Mouse (Mus musculus) lung, postnatal 36 days (tissue): Measurements from ENCODE around the gene Gm28539.
"Not testable (repeated sequence)": the region's sequence is repeated elsewhere in the genome, so short reads cannot be mapped to it uniquely, and the experiment has no call there.

Experiments used
- DNase-seq: peaks from one replicate; pipeline ENCODE4 v3.0.0; 2022; ENCODE audit warnings: mixed read lengths

The Gm28539 gene

DNA sequence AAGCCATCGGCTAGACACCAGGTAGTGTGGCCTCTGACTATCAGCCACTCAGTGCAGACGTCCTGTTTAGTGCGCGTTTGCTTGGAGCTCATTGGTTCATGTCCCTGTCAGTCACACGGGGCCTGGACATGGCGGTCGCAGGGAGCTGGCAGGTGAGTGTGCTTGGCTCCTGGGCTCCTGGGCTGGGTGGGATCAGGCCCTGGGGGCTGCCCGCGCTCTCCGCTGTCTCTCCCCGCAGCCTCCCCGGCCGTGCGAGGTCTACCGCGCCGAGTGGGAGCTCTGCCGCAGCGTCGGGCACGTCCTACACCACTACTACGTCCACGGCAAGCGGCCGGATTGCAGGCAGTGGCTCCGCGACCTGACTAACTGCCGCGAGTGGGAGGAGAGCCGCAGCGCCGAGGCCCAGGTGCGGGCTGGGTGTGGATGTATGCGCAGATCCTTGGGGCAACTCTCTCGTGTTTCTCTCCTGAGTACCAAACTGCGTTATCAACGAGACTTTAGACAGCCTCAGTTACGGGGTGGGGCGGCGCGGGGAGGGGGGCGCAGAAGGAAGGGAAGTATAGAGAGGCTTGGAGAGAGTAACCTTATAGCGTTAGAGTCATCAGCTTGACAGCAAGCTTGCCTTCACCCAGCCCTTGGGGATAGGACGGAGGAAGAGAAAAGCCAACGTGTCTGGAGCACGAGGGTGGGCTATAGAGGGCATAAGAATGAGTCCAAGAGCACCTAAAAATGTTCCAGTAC, at the start of gene Gm28539, which contains the start of gene 2510002D24Rik:
TSS of gene Gm28539 (plus strand) at position 117 of the 741 bp plus-strand sequence.
TSS of gene 2510002D24Rik (plus strand) at position 111 of the 741 bp plus-strand sequence.
- peak; percentile 99 for DNase-seq

DNA sequence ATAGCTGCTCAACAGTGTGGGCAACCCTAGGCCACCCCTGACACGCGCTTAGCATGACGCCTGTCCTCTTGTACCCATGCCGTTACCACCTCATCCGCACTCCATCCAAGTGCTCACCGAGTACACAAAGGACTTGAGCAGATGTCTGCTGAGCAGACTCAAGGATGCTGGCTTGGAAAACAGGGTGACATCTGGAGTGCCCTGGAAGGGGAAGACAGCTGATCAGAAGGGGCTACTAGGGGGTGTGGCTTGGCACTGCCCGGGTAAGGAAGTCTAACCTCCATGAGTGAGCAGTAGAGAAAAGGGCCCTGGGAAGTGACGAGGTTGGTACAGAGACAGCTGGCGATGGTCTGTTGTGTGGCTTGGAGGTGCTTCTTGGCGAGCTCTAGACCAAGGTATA, 49.7 kb upstream of the Gm28539 start:
- DNase-seq: no peak

DNA sequence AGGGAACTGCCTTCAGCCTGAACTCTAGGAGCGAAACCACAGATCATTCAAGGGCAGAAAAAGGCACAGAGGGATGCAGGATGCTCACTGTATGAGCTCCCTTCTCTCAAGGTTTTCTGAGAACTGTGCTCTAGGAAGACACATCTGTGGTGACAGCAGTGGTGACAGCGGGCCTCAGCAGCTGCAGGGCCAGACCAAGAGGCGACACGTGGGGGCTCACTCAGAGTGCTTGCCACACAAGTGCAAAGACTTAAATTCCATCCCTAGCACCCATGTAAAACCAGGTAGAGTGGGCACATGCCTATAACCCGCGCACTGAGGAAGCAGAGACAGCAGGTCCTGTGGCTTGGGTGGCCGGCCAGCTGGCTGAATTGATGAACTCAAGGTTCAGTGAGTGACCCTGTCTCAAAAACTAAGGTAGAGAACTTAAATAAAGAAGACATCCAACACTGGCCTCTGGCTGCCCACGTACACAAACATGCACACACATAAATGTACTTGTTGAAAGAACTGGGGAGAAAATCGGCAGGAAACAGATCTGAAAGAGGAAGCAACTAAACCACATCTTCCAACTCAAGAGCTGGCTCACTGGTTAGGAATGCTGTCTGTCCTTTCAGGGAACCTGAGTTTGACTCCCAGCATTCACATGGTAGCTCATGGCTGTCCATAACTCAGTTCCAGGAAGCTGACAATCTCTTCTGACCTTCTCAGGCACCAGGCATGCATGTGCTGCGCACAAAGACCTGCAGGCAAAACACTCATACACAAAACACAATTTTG, 47.6 kb upstream of the Gm28539 start:
- DNase-seq: no peak

DNA sequence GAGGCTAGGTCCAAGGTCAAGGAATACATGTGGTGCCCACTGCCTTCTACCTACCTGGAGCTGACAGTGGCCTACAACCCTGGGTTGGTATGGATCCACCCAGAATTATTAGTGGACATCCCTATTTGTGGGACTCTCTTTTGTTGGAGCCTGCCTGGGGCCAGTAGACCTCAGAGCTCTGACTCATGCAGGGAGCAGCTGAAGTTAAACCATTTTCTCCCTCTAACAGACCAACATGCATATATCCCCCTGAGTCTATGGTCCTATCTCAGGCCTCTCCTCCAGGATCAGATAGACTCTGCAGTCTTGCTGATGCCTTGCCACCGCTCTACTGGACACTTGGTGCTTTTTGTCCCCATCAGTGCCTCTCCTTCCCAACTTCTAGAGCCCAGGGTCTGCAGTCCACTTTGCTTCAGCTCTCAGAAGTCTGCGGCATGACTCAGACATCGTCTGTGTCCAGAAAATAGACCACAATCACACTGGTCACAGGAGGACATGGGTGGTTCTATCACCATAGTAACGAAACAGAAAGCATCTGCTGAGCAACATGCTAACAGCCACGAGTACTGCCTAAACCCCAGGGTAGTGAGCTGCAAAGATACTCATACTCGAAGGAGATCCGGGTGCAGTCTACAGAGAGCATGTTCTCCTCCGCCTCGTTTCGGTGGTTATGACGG, 41.0 kb upstream of the Gm28539 start:
- DNase-seq: no peak

DNA sequence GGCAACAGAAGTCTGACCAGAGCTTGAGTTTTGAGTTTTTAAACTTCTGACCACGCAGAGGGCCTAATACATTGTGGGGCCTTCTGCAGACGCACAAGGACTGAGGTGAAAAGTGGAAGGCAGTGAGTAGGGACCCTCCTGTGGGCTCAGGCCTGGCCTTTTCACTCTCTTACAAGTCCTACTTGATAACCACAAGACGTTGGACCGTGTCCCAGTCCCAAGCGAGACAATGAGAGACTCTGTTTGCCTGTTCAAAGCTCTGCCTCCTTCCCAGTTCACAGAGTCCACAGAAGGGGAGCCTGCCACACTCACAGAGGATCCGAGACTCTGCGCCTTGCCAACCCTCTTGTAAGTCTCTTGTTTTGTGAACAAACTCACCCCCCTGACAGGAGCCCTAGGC, 39.7 kb upstream of the Gm28539 start:
- DNase-seq: no peak

DNA sequence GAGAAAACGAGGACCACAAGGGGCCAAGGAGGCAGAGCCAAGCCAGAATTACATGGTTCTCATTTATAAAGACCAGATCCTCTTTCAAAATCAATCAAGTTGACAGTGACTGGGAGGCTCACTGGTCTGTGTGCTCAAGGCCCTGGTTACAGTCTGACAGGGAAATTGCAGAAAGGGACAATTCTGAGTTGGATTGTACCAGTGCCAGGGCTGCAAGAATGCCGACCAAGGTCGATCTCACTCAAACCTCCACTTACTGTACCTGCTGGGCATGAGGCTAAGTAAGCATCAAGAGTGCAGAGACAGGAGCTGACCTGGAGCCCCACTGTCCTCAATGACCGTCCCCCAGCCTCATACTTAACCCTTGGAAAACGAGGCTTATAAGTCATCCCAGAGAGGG, 38.2 kb upstream of the Gm28539 start:
- no peak for DNase-seq

DNA sequence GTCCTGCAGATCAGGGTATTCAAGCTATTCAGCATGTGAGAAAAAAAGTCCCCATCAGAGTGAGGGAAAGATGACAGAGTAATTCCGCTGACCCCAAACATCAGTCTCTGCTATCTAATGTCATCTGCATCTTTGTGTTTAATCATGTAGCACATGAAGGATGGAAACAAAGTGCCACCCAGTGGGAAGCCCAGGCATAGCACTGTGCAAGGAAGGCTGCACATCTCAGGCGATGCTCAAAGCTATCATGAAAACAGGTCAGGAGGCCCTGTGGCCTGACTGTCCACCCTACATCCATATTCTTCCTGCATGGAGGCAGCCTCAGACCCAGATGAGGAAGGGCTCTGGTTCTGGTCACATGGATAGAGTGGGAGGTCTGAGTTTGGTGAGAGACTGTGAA, 37.5 kb upstream of the Gm28539 start:
- DNase-seq: peak; percentile 80

DNA sequence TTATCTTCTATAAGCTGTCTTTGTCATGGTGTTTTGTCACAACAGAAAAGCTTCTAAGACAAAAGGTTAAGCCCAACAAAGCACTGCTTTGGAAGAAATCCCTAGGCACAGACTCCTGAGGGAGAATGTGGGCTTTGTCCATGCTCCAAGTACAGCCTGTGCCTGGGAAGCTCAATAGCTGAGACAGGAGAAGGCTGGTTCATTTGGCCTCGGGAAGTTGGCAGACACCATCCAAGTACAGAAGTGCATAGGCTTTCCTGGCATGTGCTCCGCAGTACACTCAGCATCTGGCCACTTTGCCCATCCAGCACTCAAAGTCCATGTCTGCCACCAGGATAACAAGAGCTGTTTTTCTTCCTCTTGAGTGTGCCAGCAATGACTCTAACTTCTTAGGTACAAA, 30.6 kb upstream of the Gm28539 start:
- DNase-seq: no peak

DNA sequence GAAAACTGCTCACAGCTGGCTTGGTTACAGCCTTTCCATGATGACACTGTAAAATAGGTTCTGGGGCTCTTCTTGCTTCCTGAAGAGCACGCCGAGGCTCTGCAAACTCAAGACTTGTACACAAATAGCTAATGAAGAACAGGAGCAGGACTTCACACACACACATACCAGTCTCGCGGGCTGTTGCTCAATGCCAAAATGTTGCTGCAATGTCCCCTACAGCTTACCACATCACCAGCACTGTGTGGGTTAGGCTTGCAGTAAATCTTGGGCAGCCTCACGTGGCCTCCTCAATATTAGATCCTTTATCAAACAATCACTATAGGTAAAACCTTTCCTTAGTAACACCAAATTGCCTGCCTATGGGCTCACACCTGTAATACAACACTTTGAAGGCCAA, 27.4 kb upstream of the Gm28539 start:
- peak; percentile 38 for DNase-seq

DNA sequence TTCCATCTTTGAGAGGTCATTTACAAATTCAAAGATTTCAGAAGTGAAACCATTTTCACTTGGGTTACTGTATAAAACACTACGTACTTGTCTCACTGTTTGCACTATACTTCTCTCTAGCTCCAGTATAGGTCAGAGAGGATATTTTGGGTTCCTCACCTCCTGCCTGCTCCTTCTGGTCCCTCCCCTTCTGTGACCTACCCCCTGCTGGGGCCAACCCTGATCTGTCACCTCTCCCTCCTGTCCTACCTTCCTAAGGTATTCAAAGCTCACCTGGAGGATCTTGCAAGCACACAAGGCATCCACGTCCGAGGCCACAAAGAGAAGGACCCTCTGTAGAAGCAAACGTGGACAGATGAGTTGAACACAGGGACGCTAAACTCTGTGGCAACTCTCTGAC, 25.4 kb upstream of the Gm28539 start:
- no peak for DNase-seq

DNA sequence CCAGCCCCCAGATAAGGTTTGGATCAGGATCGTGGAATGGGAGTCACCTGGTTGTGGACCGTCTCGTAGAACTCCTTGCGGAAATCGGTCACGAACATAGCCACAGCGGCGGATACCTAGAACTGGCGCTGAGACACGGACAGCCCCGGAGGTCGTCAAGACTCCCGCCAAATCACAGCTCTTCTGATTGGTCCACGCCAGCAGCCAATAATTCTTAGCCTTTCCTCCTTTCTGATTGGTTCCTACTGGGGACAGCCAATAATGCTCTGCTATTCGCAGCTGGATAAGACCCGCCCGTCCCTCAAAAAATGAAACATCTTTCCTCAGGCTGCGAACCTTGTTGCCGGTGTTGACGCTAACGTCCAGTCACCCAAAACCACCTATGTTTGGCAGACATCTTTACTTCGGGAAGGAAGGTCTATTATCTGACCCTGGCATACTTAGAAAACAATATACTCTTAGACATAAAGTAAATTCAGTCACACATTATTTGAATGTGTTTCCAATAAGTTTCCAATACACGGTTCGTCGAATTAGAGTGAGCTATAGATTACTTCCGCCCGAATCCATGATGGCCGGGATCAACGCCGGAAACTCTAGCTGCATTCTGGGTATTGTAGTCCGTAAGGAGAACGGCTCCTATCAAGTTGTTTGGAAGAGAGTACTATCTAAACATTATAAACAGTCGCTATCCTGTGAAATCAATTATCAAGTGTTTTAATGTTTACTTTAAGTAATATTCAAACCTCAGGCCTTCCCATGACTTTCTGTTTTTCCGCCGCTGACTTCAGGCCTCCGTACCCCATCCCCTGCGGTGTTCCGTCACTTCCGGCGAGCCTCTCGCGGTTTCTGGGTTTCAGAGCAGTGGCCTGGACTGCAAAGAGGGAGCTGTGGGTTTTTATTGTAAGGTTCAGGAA, 24.7 kb upstream of the Gm28539 start, which contains the start of the genes Ufd1 and Cdc45:
TSS of gene Ufd1 (plus strand) at position 312 of the 917 bp plus-strand sequence.
TSS of gene Cdc45 (minus strand) at position 520 of the 917 bp plus-strand sequence.
- DNase-seq: peak; percentile 96

DNA sequence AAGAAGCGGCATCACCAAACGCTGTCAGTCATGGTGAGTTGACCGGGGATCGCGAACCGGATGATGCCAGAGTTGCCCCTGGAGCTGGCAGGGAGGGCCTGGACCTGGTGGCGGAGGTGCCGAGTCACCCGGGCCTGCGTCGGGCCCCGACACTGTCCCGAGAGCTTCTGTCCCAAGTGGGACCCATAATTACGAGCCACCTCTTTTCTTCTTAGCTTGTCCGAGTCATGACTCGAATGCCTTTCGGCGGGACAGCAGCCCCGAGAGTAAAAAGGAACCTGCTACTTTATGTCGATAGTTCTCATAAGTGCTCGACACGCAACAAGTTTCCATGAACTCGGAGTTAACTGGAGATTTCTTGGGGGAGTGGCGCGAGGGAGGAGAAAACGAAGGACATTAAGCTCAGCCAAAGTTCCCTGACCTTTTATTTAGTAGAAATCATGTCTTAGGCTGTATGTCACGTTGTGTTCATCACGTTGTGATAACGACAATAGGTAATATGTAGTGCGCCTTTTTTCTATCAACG, 23.9 kb upstream of the Gm28539 start:
- no peak for DNase-seq

DNA sequence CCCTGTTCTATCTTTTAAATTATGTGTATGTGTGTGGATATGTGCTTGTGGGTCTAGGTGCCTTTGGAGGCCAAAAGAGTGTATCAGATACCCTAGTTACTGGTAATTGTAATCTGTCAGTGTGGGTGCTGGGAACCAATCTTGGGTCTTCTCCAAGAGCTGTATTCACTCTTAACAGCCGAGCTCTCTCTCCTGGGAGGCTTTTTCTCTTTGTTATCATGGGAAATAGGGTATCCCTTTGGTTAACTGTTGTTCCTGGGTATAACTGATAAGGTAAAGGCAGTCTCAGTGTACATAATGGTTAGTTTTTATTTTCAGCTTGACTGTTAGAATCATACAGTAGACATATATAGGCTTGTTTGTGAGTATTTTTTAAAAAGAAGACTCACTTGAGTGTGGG, 14.0 kb upstream of the Gm28539 start:
- DNase-seq: no peak

DNA sequence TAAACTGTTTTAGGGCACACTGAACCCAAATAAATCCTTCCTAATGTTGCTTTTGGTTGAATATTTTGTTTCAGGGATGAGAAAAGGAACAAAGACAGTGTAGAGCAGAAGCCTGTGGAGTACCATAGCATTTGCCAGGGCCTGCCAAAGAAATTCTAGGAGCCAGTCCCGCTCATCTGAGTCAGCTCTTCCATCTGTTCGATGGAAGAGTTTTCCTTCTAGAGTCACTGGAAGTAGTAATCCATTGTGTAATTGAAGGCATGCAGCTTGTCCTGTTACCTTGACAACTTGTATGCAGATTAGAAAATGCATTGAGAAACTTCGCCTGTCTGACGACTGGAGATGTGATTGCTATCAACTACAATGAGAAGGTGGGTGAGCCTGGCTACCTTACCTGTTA, 13.5 kb upstream of the Gm28539 start:
- no peak for DNase-seq

DNA sequence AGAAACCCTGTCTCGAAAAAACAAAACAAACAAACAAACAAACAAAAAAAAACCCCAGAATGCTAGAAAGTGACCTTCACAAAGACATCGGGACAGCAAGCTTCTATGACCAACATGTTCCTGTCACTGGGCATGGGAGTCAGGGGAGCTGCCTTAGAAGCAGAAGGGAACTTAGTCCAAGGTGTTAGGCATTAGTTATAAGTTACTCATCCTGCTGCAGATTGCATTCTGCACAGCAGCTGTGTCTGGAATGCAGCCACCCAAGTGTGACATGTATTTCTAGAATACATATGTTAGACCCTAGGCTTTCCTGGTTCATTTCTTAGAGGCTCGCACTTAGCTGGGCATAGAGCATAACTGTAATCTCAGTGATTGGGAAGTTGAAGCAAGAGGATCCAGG, 7.8 kb upstream of the Gm28539 start:
- no peak for DNase-seq

DNA sequence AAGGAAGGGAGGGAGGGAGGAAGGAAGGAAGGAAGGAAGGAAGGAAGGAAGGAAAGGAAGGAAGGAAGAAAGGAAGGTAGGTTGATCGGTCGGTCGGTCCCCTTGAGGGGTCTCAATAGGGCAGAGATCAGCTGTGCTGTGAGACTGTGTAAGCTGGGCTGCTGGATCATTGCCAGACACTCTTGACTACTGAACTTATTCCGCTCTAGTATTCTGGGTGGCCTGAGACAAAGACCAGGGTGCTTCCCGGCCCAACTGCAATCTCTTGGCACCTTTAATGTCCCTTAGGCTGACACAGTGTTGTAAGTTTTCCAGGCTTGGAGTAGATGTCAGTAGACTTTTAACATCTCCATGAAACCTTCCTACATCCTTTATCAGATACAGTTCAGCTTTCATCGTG, 7.3 kb upstream of the Gm28539 start:
- DNase-seq: no peak

DNA sequence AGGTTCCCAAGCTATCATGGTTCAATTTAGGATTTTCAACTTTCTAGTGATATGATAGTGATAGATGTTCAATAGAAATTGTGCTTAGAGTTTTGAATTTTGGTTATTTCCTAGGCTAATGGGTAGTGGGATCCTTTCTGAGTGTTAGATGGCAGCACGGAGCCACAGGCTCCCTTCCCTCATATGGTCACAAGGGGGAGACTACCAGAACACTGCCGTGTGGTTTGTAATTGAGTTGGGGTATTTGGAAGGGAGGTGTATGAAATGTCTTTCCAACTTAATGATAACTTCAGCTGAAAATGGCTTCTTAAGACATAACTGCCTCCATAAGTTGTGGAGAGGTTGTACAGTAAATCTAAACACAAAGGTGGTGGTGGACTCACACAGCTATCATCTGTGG, 2.9 kb upstream of the Gm28539 start:
- DNase-seq: no peak

DNA sequence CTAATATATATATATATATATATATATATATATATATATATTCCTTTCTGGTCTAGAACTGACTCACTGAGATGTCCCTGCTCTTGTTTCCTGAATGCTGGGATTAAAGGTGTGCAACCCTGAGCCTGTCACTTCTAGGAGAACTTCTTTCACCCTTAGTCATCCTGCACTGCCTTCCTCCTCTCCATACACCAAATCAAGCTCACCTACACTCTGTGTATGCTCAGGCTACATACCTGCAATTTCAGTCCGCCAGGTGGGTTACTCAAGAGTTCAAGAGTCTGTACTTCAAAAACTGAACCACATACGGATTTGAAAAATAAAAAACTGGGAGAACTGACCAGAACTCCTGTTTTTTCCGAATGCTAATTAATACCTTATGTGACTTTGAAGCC, 314 bp upstream of the Gm28539 start:
- no peak for DNase-seq

DNA sequence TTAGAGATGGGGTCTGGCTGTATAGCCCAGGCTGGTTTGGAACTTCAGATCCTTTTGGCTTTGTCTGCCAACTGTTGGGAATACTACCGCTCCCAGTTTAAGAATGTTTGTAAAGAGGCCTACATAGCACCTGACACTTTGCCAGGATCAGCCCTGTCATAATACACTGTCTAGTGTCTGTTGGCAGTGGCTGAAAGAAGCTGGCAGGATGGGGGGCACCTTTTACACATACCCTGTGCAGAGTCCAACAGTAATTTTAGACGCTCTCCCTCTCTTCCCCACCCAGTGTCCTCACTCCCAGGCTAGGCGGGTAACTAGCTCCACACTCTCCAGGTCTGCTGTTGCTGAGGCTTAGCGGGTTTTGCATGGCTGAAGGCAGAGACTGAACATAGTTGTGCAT, 2.0 kb downstream of the Gm28539 start:
- no peak for DNase-seq

DNA sequence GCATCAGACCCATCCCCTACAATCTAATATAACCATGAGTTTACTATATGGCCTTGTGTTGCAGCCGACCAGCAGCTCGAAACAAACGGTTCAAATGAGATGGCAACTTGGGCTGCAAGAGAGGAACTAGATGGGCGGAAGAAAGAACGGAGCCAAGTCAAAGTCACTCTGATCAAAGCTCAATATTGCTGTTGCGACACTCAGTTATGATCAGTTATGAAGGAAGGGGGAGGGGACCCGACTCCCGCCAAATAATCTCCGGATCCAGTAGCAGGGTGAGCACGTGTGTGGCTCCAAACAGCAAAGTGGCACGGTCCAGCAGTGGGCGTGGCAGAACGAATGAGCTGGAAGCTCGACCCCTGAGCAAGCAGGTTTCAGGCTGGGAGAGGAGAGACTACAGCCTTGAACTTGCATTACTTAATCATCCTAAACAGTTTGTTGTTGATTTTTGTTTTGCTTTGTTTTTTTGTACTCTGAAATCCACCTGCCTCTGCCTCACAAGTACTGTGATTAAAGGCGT, 10.0 kb downstream of the Gm28539 start:
- no peak for DNase-seq

DNA sequence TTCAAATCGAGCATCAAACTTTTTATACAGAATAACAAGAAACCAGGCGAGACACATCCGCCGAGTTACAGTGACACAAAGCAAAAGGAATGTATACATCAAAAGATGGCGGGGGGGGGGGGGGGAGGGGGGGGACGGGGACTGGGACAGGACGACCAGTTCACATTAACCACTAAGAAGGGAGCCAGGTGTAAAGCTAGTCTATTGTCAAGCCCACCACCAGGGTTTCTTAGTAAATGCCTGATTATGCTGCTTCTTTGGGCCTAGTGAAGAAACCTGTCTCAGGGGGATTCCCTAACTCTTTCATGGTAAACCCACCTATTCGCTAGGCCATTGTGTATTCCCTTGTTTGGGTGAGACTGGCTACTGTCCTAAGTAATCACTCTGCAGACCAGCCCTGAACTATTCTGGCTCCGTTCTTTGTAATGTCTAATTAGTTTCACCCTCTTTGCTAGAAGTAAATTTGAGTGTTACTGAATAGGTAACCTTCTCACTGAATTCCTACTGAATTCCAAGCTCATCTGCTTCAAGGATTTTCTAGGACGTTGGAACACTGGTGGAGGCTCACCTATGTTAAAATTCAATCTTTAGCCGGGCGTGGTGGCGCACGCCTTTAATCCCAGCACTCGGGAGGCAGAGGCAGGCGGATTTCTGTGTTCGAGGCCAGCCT, 13.3 kb downstream of the Gm28539 start:
- DNase-seq: not testable (repeated sequence)
